Mouse (Mus musculus) layer of hippocampus, postnatal 14 days (tissue): Measurements from ENCODE around the gene Ddx31. TPM values are rescaled to one million over a fixed set of nuclear protein-coding genes. Genes with fewer than 3 reads are reported as not detected.

Experiments used
- DNase-seq, 2 experiments: peaks; one replicate each; pipeline ENCODE4 v3.0.0; 2021 to 2022; ENCODE audit warnings: low spot score in 2 of 2, mixed read lengths in 1 of 2
- long read RNA-seq, 2 experiments: library from polyadenylated mRNA; stranded (forward); transcript quantifications; one replicate each; pipeline ENCODE4 v2.0.0; 2021
- total RNA-seq, 2 experiments: library from RNA; stranded (reverse); gene quantifications; 2 replicates each; pipeline ENCODE4 v1.2.3; 2021

Gene Ddx31
- total RNA-seq = 1 to 10 TPM; 7.4 to 8.0 TPM
- long read RNA-seq, experiment 1, partial matches to known transcripts = 0 of 3 reads
- long read RNA-seq, experiment 1, other reads (novel, unspliced or antisense) = 2 of 3 reads
- long read RNA-seq, experiment 2, partial matches to known transcripts = 0 of 4 reads
- long read RNA-seq, experiment 2, other reads (novel, unspliced or antisense) = 3 of 4 reads

- DNase-seq = peak; percentile 94 to 95
Observed at GRCm38 (mm10) chr2:28840222-28840951, at the start of gene Ddx31, which contains the start of gene Gtf3c4. Gene Ddx31 (plus strand): TSS chr2:28840406. Gene Gtf3c4 (minus strand): TSS chr2:28840360.

DNA sequence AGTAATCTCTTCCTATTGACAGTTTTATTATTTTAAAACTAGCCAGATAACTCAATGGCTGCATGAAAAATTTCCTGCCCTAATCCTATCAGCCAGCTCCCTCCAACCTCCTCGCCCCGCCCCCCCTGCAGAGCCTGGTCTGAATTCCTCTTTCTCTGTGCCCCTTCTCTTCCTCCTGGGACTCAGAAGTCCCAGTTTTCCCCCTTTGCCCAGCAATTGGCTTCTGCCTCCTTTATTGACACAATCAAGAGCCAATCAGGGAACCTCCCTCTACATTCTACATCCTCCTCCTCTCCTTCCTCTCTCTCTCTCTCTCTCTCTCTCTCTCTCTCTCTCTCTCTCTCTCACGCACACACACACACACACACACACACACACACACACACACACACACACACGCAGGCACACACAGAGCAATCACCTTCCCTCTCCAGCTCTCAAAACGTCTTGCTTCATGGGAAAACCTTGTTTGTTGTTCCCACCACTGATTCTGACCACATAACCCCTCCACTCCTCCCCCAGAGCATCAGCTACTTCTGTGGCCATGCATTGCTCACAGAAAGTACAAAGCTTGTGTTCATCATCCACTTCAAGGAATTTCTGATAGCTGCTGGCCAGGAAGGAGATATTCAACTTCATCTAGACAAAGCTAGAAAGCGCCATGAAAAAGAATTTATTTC lies 47.1 kb upstream of the Ddx31 start:
- peak in 1 of 2 experiments; percentile 54 for DNase-seq

DNA sequence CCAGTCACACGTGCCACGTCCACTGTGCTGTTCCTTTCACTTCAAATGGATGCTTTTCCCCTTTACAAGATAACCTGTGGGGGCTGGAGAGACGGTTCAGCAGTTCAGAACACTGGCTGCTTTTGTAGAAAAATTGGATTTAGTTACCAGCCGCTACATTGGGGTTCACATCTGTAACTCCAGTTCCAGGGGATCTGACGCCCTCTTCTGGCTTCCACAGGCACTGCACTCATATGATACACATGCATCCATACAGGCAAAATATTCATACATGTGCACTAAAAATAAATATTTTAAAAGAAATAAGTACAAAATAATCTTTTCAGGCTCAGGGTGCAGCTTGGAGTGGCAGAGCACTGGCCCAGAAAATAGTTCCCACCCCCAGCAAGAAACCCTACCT lies 45.6 kb upstream of the Ddx31 start:
- no peak for DNase-seq

- DNase-seq = no peak
Observed at GRCm38 (mm10) chr2:28796298-28796697, 43.9 kb upstream of the Ddx31 start.

DNA sequence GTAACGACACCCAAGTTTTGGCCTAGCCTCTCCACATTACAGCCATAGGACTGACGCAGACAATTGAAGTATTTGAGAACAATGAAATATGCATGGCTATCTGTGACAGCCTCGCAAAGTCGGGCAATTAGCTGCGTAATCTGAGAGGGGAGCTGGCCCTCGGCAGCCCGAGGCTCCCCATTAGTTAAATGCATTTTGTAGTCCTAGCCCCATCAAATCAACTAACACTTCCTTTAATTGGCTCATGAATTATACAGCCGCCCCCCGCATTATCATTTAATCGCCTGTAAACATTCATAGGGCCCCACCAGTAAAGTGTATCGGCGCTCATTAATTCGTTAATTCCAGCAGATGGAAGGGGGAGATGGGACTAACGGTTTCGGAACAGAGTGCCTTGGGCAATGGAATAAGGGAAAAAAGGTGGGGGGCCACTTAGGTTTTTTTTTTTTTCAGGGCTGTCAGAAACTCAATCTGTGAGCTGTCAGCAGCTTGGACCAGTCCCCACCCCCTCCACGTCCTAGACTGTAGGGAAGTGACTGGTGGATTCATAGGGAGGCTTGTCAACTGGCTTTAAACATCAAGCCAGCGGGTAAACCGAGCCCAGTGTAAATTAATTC lies 42.6 kb upstream of the Ddx31 start:
- DNase-seq = peak in 1 of 2 experiments; percentile 31

DNA sequence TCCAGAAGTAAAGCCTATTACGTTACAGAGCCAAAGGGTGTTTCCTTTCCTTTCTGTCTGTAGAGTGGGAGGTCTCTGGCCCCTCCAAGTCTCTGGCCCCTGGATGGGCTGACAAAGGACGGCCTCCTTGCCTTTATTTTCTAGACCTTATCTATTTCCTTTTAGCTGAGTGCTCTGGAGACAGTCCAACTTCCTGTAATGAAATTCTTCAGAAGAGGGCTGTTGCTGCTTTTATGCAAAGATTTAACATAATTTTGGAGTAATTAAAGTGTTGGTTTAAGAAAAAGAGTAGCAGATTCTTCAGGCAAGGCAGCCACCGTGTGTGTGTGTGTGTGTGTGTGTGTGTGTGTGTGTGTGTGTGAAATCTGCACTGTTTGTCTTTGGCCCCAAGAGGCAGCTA lies 41.8 kb upstream of the Ddx31 start:
- DNase-seq = no peak

- no peak for DNase-seq
Observed at GRCm38 (mm10) chr2:28799575-28799974, 40.6 kb upstream of the Ddx31 start.

DNA sequence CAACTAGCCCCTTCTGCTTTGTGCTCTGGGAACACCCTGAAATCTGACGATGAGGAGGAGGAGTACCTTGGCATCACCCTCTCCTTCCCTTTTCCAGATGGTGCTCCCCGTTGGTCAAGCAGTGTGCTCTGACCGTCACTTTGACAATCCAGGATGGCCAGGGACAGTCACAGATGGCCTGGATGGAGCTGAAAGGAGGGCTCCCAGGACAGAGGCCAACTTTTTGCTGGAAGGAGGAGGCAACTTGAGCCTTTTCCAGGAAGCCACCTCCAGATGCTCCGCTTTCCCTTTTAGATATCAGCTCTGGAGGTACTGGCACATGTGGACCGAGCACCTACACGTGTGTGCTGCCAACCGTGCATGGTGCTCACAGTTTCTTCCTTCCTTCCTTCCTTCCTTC lies 36.8 kb upstream of the Ddx31 start:
- no peak for DNase-seq

DNA sequence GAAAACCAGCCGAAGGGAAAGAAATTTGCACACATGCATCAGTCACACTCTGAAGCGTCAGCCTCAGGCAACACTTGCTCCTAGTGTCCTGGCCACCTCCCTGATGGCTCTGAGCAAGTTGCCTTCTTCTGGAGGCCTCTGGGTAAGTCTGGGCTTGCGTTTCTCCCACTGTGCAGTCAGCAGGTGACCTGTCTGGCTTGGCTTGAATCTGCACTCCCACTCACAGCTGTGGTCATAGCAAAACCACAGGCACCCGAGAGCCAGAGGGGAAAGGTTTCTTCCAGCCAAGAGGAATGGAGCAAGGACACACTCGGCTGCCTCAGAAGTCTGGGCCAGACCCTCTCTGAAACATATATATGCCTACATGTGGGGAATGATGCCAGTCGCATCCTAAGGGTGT lies 31.4 kb upstream of the Ddx31 start:
- no peak for DNase-seq

GRCm38 (mm10) chr2:28810260-28811013 lies 29.8 kb upstream of the Ddx31 start:
- no peak for DNase-seq

DNA sequence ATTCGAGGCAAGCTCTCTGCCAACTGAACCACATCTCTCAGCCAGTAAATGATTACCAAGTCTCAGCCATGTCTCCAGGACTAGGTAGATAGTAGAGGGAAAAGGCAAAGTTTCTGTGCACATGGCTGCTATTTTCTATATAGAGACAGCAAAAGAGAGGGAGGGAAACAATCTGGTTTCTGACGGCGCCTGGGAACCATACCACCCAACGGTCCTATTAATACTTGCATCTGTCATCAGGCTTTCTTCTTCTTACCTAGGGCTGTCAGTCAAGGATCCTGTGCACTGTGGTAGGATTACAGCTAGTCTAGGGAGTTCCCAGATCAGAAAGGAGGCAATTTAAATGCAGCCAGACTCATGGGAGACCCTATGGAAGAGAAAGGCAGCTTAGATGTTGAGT lies 21.3 kb upstream of the Ddx31 start:
- no peak for DNase-seq

DNA sequence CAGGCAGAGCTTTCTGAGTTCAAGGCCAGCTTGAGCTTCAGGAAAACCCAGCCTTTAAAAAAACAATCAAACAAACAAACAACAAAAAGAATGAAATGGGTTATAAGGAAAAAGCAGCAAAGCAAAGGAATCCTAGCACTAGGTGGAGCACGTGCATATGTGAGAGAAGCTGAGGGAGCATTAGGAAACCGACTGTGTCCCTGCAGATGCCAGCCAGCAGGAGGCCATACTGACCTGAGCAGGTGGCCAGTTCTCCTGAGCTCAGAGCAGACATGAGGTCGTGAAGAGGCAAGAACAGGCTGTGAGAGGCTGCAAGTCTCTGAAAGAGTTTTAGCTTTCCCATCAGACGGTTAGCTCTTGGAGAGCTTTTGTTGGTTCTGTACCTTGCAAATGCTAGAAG lies 10.9 kb upstream of the Ddx31 start:
- DNase-seq = no peak

- no peak for DNase-seq
Observed at GRCm38 (mm10) chr2:28836181-28836940, 3.8 kb upstream of the Ddx31 start.

- DNase-seq = peak in 1 of 2 experiments; percentile 9
Observed at GRCm38 (mm10) chr2:28839501-28840221, 545 bp upstream of the Ddx31 start.

DNA sequence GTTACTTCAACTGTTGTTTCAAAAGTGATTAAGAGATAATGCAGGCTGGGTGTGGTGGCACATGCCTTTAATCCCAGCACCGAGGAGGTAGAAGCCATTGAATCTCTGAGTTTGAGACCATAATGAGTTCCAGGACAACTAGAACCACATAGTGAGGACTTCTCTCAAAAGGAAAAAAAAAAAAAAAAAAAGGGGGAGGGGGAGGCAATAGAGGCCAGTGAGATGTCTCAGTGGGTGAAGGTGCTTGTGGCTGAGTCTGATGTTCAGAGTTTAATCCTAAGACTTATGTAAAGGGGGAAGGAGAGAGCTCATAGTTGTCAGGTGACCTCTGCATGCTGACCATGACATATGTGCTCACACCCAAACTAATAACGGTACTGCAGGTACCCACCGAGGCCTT lies 1.8 kb downstream of the Ddx31 start:
- no peak for DNase-seq

DNA sequence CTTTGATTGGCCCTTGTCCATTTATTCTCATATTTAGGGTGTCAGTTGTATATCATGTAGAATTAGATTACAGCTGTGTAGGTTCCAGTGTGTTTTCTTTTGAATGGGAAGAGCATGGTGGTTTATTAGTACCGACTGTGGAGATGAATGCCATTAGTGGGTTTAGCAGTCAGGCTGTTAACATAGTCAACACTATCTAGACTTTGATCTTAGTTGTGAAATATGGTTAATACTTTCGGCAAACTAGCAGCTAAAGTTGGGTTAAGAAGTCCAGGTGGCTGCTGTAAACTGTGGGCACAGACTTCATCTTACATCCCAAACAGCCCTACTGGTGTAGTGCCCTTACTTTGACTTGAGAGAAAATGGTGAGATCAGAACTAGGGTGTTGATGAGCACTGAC lies 8.7 kb downstream of the Ddx31 start:
- DNase-seq = no peak

GRCm38 (mm10) chr2:28852594-28852993 lies 12.4 kb downstream of the Ddx31 start:
- DNase-seq = no peak

DNA sequence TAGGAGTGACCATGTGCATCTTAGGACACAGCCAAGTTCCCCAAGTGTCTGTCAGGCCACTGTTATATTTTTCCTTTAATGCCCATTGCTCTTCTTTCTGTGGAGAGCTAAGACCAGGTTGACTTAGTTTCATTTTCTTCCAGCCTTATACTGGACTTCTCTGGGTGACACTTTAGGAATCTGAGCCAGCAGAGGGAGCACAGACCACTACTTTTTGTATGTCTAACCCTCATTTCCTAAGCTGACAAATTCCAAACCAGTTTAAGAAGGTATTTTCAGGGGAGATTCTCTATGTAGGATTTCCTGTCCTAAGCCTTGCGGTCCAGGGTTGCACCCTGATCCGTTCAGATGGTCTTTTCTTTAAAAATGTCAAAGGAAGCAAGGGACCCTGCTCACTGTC lies 15.6 kb downstream of the Ddx31 start:
- no peak for DNase-seq

GRCm38 (mm10) chr2:28859303-28859702 lies 19.1 kb downstream of the Ddx31 start:
- DNase-seq = no peak
